Mouse (Mus musculus) activated CD4-positive, CD25-positive, alpha-beta regulatory T cell (primary cell): Measurements from ENCODE around the gene H2-Ab1. TPM values are rescaled to one million over a fixed set of nuclear protein-coding genes. Genes with fewer than 3 reads are reported as not detected.

ENCODE experiments used
- polyA plus RNA-seq, 2 experiments: library from polyadenylated mRNA; unstranded; fragments of 100-300 nt; shearing (Covaris generic); gene quantifications; one replicate each; pipeline ENCODE4 v1.2.1; 2017

Gene H2-Ab1
- polyA plus RNA-seq: 10 to 100 TPM; 40.5 to 91.7 TPM

DNA sequence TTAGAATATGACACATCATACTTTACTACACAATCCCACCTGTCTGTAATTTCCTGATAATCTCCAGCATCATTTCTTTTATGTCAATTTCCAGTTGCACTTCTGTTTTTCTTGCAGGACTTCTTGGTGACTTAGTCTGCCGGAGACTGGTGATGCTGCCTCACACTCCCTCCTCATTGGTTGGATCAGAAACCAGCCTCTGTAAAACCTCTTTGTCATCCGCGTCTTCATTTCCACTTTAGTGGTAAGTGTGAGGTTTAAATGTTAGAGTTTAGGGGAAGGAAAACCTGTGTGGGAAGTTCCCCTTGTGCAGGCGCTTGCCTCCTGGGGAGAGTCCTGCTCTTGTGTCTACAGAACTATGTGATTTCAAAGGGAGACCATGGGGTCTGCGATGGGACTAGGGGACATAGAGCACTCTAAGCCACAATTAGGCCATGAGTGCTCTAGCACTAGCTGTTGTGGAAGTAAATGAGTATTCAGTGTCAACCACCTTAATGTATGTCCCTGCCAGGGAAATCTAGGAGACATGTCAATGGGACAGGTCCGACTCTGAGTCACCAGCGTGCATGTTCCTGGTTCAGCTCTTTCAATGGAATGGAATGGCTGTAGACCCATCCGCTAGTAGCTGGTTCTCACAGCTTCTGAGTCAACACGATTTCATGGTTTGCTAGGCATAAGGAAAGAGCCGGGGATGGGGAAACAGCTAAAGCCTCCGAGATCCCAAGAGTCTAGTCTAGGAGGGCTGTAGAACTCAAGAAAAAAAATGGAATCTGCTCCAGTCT, at the start of gene H2-Ab1:
Gene H2-Ab1 (plus strand): TSS at position 96 of the 782 bp plus-strand sequence.

DNA sequence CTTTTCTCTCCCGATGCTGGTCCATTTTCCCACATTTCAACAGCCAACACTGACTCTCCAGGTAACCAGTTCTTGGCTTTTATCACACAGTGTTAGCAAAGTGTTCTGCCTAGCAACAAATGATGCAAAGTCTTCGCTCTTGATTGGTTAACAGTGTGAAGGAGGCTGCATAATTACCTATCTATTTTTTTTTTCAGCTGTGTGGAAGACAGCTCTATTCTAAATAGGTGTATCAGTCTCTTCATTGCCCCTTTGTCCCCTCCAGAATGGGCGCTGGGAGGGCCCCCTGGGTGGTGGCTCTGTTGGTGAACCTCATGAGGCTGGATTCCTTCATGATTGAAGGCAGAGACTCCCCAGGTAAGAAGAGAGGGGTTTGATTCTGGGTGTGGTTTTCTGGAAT, 18.8 kb upstream of the H2-Ab1 start, which contains the start of gene H2-Ob:
Gene H2-Ob (plus strand): TSS at position 198 of the 400 bp plus-strand sequence.

DNA sequence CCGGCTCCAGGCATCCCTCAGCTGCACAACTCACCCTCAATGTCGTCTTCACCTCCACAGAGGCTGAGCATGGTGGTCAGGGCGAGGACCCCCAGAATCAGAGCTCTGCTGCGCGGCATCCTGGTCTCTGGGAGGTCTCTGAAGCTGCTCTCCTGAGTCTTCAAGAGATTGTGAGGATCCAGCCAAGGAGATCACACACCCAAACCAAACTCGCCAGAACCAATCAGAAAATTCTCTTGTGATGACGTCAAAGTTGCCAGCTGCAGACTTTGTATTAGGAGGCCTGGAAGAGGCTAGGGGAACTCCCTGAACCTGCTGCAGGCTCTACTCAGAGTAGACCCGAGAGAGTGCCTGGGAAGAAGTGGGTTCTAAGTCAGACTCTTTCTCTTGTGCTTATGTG, 30.2 kb downstream of the H2-Ab1 start, which contains the start of gene H2-Aa:
Gene H2-Aa (minus strand): TSS at position 176 of the 400 bp plus-strand sequence.

DNA sequence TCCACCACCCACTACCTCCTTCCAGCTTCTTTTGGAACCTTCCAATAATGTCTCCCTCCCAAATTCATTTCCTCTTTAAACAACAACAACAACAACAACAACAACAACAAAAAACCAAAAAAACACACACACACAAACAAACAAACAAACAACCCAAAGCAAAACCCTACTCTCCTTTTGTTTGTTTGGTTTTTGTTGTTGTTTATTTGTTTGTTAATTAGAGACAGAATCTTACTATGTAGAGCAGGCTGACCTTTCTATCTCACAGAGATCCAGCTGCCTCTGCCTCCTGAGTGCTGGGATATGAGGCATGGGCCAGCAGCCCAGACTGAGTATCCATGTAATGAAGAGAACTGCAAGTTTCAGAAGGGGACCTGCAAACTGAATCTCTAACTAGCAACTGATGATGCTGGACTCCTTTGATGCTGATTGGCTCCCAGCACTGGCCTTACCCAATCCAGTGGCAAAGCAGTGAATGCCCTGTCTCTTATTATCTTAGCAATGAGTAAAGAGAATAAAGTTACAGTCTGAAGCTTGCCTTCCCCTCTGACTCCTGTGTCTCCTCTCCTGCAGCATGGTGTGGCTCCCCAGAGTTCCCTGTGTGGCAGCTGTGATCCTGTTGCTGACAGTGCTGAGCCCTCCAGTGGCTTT, 48.0 kb downstream of the H2-Ab1 start, which contains the start of gene H2-Eb1:
Gene H2-Eb1 (plus strand): TSS at position 488 of the 651 bp plus-strand sequence.

Other genes with a start within 250 kb of the H2-Ab1 start
- gene Ring1, start 233.0 kb upstream of the H2-Ab1 start, polyA plus RNA-seq: 10 to 100 TPM; 27.7 to 36.2 TPM
- gene H2-Ke6, start 229.6 kb upstream of the H2-Ab1 start, polyA plus RNA-seq: 100 to 1,000 TPM; 183 to 346 TPM
- 10 to 100 TPM; 80.0 to 90.9 TPM for gene Slc39a7, start 226.0 kb upstream of the H2-Ab1 start, polyA plus RNA-seq
- 10 to 100 TPM; 43.3 to 60.3 TPM for gene Rxrb, start 225.9 kb upstream of the H2-Ab1 start, polyA plus RNA-seq
- 1 to 10 TPM in 1 of 2 experiments, under 1 TPM in 1; 0.86 to 1.7 TPM for gene Col11a2, start 218.3 kb upstream of the H2-Ab1 start, polyA plus RNA-seq
- 10 to 100 TPM; 19.9 to 60.5 TPM for gene H2-Oa, start 165.3 kb upstream of the H2-Ab1 start, polyA plus RNA-seq
- 100 to 1,000 TPM; 113 to 424 TPM for gene H2-DMa, start 138.1 kb upstream of the H2-Ab1 start, polyA plus RNA-seq
- 100 to 1,000 TPM; 158 to 192 TPM for gene Brd2, start 135.1 kb upstream of the H2-Ab1 start, polyA plus RNA-seq
- gene H2-DMb2, start 114.4 kb upstream of the H2-Ab1 start, polyA plus RNA-seq: 10 to 100 TPM in 1 of 2 experiments, 1 to 10 TPM in 1; 6.4 to 25.9 TPM
- 10 to 100 TPM in 1 of 2 experiments, 1 to 10 TPM in 1; 3.4 to 17.2 TPM for gene H2-DMb1, start 104.6 kb upstream of the H2-Ab1 start, polyA plus RNA-seq
- gene Tap1, start 70.1 kb upstream of the H2-Ab1 start, polyA plus RNA-seq: 100 to 1,000 TPM; 385 to 581 TPM
- 100 to 1,000 TPM; 596 to 730 TPM for gene Psmb9, start 69.9 kb upstream of the H2-Ab1 start, polyA plus RNA-seq
- gene Psmb8, start 60.0 kb upstream of the H2-Ab1 start, polyA plus RNA-seq: 1,000 to 10,000 TPM; 1,449 to 1,599 TPM
- 100 to 1,000 TPM; 207 to 347 TPM for gene Tap2, start 54.2 kb upstream of the H2-Ab1 start, polyA plus RNA-seq
- 10 to 100 TPM; 22.8 to 55.0 TPM for gene H2-Ob, start 18.8 kb upstream of the H2-Ab1 start, polyA plus RNA-seq
- gene H2-Aa, start 30.1 kb downstream of the H2-Ab1 start, polyA plus RNA-seq: 10 to 100 TPM; 26.9 to 81.9 TPM
- 10 to 100 TPM; 30.6 to 66.6 TPM for gene H2-Eb1, start 48.2 kb downstream of the H2-Ab1 start, polyA plus RNA-seq
- not detected for gene H2-Eb2, start 68.0 kb downstream of the H2-Ab1 start, polyA plus RNA-seq
- gene Btnl2, start 97.1 kb downstream of the H2-Ab1 start, polyA plus RNA-seq: under 1 TPM in 1 of 2 experiments, not detected in 1; 0.32 TPM
- gene Btnl1, start 119.4 kb downstream of the H2-Ab1 start, polyA plus RNA-seq: not detected
- under 1 TPM in 1 of 2 experiments, not detected in 1; 0.29 TPM for gene BC051142, start 141.1 kb downstream of the H2-Ab1 start, polyA plus RNA-seq
- gene Btnl4, start 219.6 kb downstream of the H2-Ab1 start, polyA plus RNA-seq: under 1 TPM; 0.52 to 0.63 TPM